Comparison of ENCODE assay signal across 9 mouse cellular contexts in genomic region chr5:143572195-143572594, GRCm38 (mm10). TPM values are rescaled to one million over a fixed set of nuclear protein-coding genes. Genes with fewer than 3 reads are reported as not detected.
DNase-seq lines count a peak whose midpoint lies in the region; ATAC-seq and TF ChIP-seq lines count a peak whose summit lies in the region.
"Had no signal": no experiment of that assay in that cellular context is flagged by ENCODE, and none has a peak within 500 bp of the region (broad histone marks: within the 10 kb centered on the region; RNA-seq: fewer than 3 reads in every experiment).

No protein-coding gene starts in this region.

- no peak overlapping the region for H3K27ac ChIP-seq in heart, embryonic 11.5 days (ENCODE audit: low read depth, low read length)
- H3K27ac ChIP-seq in heart, embryonic 15.5 days: peak overlapping the region; percentile 67
- peak overlapping the region; percentile 71; the same call in 1 of the 2 replicates for H3K27ac ChIP-seq in stomach, postnatal 0 days (replicated peaks)
- no peak overlapping the region for H3K27ac ChIP-seq in hindbrain, embryonic 11.5 days (ENCODE audit: low read depth, low read length)
- H3K27ac ChIP-seq: liver, embryonic 14.5 days had no signal

- peak; percentile 86 to 90 for DNase-seq in heart, adult 18-20 months
- DNase-seq in kidney, postnatal 14 days: peak; percentile 83
- peak; percentile 29 for DNase-seq in stomach, postnatal 0 days (ENCODE audit: low spot score)
- no peak for DNase-seq in hindbrain, embryonic 11.5 days (ENCODE audit: low spot score)
- no peak for DNase-seq in thymus, postnatal 25 days
- DNase-seq in embryo, embryonic 11 days: no peak

- H3K36me3 ChIP-seq in heart, embryonic 11.5 days (ENCODE audit: control insufficient read depth, insufficient read depth, low read length): no peaks in the 10 kb centered on the region
- H3K36me3 ChIP-seq in heart, embryonic 15.5 days: no peaks in the 10 kb centered on the region
- H3K36me3 ChIP-seq in stomach, postnatal 0 days (ENCODE audit: control insufficient read depth, insufficient read depth, low read length): no peaks in the 10 kb centered on the region
- no peaks in the 10 kb centered on the region for H3K36me3 ChIP-seq in hindbrain, embryonic 11.5 days (ENCODE audit: control insufficient read depth, insufficient read depth, low read length)

- no peak for ATAC-seq in heart, embryonic 11.5 days (replicated peaks; ENCODE audit: insufficient number of reproducible peaks, low FRiP score, low TSS enrichment)
- ATAC-seq in heart, embryonic 15.5 days (replicated peaks; ENCODE audit: insufficient number of reproducible peaks, insufficient read depth, low FRiP score, low read depth): peak; percentile 72
- ATAC-seq in stomach, postnatal 0 days (ENCODE audit: low FRiP score, low TSS enrichment): peak; percentile 75
- ATAC-seq in hindbrain, embryonic 11.5 days (ENCODE audit: low FRiP score): no peak

- TF ChIP-seq CTCF in stomach, postnatal 0 days (IDR thresholded peaks at IDR 0.05; ENCODE audit: low read depth): 0 out of 2 replicates have a peak, but pooled peaks have one; percentile 17

- 70% methylated on average over 5 of the region's 5 CpGs for WGBS in heart, embryonic 11.5 days (ENCODE audit: insufficient replicate concordance)
- WGBS in heart, embryonic 15.5 days: 48% methylated on average over 5 of the region's 5 CpGs
- WGBS in stomach, postnatal 0 days: 40% methylated on average over 5 of the region's 5 CpGs
- 77% methylated on average over 5 of the region's 5 CpGs for WGBS in hindbrain, embryonic 11.5 days

- H3K9me3 ChIP-seq in heart, embryonic 11.5 days (replicated peaks; ENCODE audit: control insufficient read depth, low read length): no peaks in the 10 kb centered on the region
- no peaks in the 10 kb centered on the region for H3K9me3 ChIP-seq in heart, embryonic 15.5 days (replicated peaks)
- H3K9me3 ChIP-seq in stomach, postnatal 0 days (ENCODE audit: control insufficient read depth, low read length): no peaks in the 10 kb centered on the region
- H3K9me3 ChIP-seq in hindbrain, embryonic 11.5 days (ENCODE audit: control insufficient read depth, low read length): no peaks in the 10 kb centered on the region

- no peak overlapping the region for H3K4me3 ChIP-seq in heart, embryonic 11.5 days (ENCODE audit: low read depth, low read length)
- no peak overlapping the region for H3K4me3 ChIP-seq in heart, embryonic 15.5 days
- H3K4me3 ChIP-seq in stomach, postnatal 0 days (ENCODE audit: low read depth, low read length): no peak overlapping the region
- no peak overlapping the region for H3K4me3 ChIP-seq in hindbrain, embryonic 11.5 days (ENCODE audit: low read depth, low read length)

- peak; percentile 81 for TF ChIP-seq EP300 in stomach, postnatal 0 days (optimal IDR thresholded peaks at IDR 0.05)

- H3K27me3 ChIP-seq in heart, embryonic 11.5 days (ENCODE audit: control insufficient read depth, insufficient read depth, low read length): no peaks in the 10 kb centered on the region
- no peaks in the 10 kb centered on the region for H3K27me3 ChIP-seq in heart, embryonic 15.5 days
- no peaks in the 10 kb centered on the region for H3K27me3 ChIP-seq in stomach, postnatal 0 days (ENCODE audit: control insufficient read depth, insufficient read depth, low read length)
- H3K27me3 ChIP-seq in hindbrain, embryonic 11.5 days (ENCODE audit: control insufficient read depth, insufficient read depth, low read length): no peaks in the 10 kb centered on the region

- H3K9ac ChIP-seq in heart, embryonic 11.5 days (ENCODE audit: low read depth, low read length): no peak overlapping the region
- no peak overlapping the region for H3K9ac ChIP-seq in heart, embryonic 15.5 days
- no peak overlapping the region for H3K9ac ChIP-seq in stomach, postnatal 0 days (ENCODE audit: low read length)
- H3K9ac ChIP-seq in hindbrain, embryonic 11.5 days (ENCODE audit: low read depth, low read length): no peak overlapping the region
- H3K9ac ChIP-seq: liver, embryonic 14.5 days had no signal

- no peak overlapping the region for H3K4me2 ChIP-seq in heart, embryonic 11.5 days
- H3K4me2 ChIP-seq in heart, embryonic 15.5 days: no peak overlapping the region
- H3K4me2 ChIP-seq in stomach, postnatal 0 days (replicated peaks; ENCODE audit: low read depth): no peak overlapping the region
- no peak overlapping the region for H3K4me2 ChIP-seq in hindbrain, embryonic 11.5 days (replicated peaks; ENCODE audit: low read depth, low read length)

- no peaks in the 10 kb centered on the region for H3K4me1 ChIP-seq in heart, embryonic 11.5 days (ENCODE audit: control insufficient read depth, insufficient read depth, low read length)
- H3K4me1 ChIP-seq in heart, embryonic 15.5 days (replicated peaks): peaks cover 8% of the 10 kb centered on the region
- H3K4me1 ChIP-seq in stomach, postnatal 0 days (replicated peaks; ENCODE audit: control insufficient read depth, insufficient read depth): no peaks in the 10 kb centered on the region
- H3K4me1 ChIP-seq in hindbrain, embryonic 11.5 days (replicated peaks; ENCODE audit: control insufficient read depth, insufficient read depth, low read length): no peaks in the 10 kb centered on the region

RNA-seq across cellular contexts. Expression of gene Rac1, which starts 44.4 kb away (rescaled TPM):
- 100 to 1,000 TPM; 228 to 240 TPM for total RNA-seq in heart, adult 18-20 months (2021)
- polyA plus RNA-seq in heart, embryonic 11.5 days (2014; fragmentation: Nextera tagmentation; extraction: Ambion mirVana): 409 and 438 TPM in 2 replicates
- 322 and 367 TPM in 2 replicates for polyA plus RNA-seq in heart, embryonic 15.5 days (2015; fragmentation: Nextera tagmentation; extraction: Ambion mirVana)
- 345 and 377 TPM in 2 replicates for polyA plus RNA-seq in stomach, postnatal 0 days (2015; fragmentation: Nextera tagmentation; extraction: Ambion mirVana)
- 471 and 512 TPM in 2 replicates for polyA plus RNA-seq in hindbrain, embryonic 11.5 days (2014; fragmentation: Nextera tagmentation; extraction: Ambion mirVana)

RNA-seq across cellular contexts. Expression of gene Cyth3, which starts 50.1 kb away (rescaled TPM):
- total RNA-seq in heart, adult 18-20 months (2021): 10 to 100 TPM; 33.5 to 39.6 TPM
- 29.1 and 32.8 TPM in 2 replicates for polyA plus RNA-seq in heart, embryonic 11.5 days (2014; fragmentation: Nextera tagmentation; extraction: Ambion mirVana)
- polyA plus RNA-seq in heart, embryonic 15.5 days (2015; fragmentation: Nextera tagmentation; extraction: Ambion mirVana): 49.9 and 57.6 TPM in 2 replicates
- 32.7 and 34.6 TPM in 2 replicates for polyA plus RNA-seq in stomach, postnatal 0 days (2015; fragmentation: Nextera tagmentation; extraction: Ambion mirVana)
- 30.3 and 33.4 TPM in 2 replicates for polyA plus RNA-seq in hindbrain, embryonic 11.5 days (2014; fragmentation: Nextera tagmentation; extraction: Ambion mirVana)

Comparison
In these comparisons a context has a peak if more than half of its experiments do, and no peak if none do; other contexts are left out.
1. ATAC-seq: peak in heart, embryonic 15.5 days (single experiment) and stomach, postnatal 0 days (single experiment); none in heart, embryonic 11.5 days (single experiment) and hindbrain, embryonic 11.5 days (single experiment).
2. H3K27ac ChIP-seq: peak in heart, embryonic 15.5 days (single experiment) and stomach, postnatal 0 days (single experiment); none in heart, embryonic 11.5 days (single experiment) and hindbrain, embryonic 11.5 days (single experiment).
3. DNase-seq: peak in heart, adult 18-20 months (2 of 2), kidney, postnatal 14 days (single experiment) and stomach, postnatal 0 days (single experiment); none in hindbrain, embryonic 11.5 days (single experiment), thymus, postnatal 25 days (single experiment) and embryo, embryonic 11 days (single experiment).